Mouse (Mus musculus): Measurements from ENCODE around the gene Yif1b. TPM values are rescaled to one million over a fixed set of nuclear protein-coding genes. Genes with fewer than 3 reads are reported as not detected.

Yif1b gene
- polyA plus RNA-seq, 1 experiment from 2014 or later = 87.3 TPM

GRCm38 (mm10) chr7:29290691-29291485 is 52.8 kb downstream of the Yif1b start:
- WGBS = 38% methylated on average over 11 of the region's 11 CpGs
- DNase-seq (ENCODE audit: low spot score) (peak; percentile 31), ATAC-seq (ENCODE audit: insufficient read depth, low FRiP score, low TSS enrichment) (no peak)
- Histone ChIP-seq H3K9ac (ENCODE audit: low read length) (peak overlapping the region; percentile 39), H3K27ac (ENCODE audit: low read depth, low read length) (peak overlapping the region; percentile 80), H3K27me3 (ENCODE audit: control insufficient read depth, insufficient read depth, low read length) (no peaks in the 10 kb centered on the region), H3K36me3 (ENCODE audit: control insufficient read depth, insufficient read depth, low read length) (no peaks in the 10 kb centered on the region), H3K4me2 (ENCODE audit: low read depth) (peak overlapping the region; percentile 33), H3K9me3 (ENCODE audit: control insufficient read depth, low read length) (no peaks in the 10 kb centered on the region), H3K4me1 (ENCODE audit: control insufficient read depth, insufficient read depth, low read length) (peaks cover 40% of the 10 kb centered on the region), H3K4me3 (ENCODE audit: low read depth, low read length) (no peak overlapping the region)

GRCm38 (mm10) chr7:29291616-29292457 is 53.7 kb downstream of the Yif1b start:
- Histone ChIP-seq H3K4me3 (ENCODE audit: low read depth, low read length) (0 out of 2 replicates have a peak overlapping the region, but pooled peaks have one; percentile 6), H3K9ac (ENCODE audit: low read length) (peak overlapping the region; percentile 48), H3K4me2 (ENCODE audit: low read depth) (peak overlapping the region; percentile 16; the same call in 1 of the 2 replicates), H3K4me1 (ENCODE audit: control insufficient read depth, insufficient read depth, low read length) (peaks cover 40% of the 10 kb centered on the region), H3K27me3 (ENCODE audit: control insufficient read depth, insufficient read depth, low read length) (no peaks in the 10 kb centered on the region), H3K9me3 (ENCODE audit: control insufficient read depth, low read length) (no peaks in the 10 kb centered on the region), H3K36me3 (ENCODE audit: control insufficient read depth, insufficient read depth, low read length) (no peaks in the 10 kb centered on the region), H3K27ac (ENCODE audit: low read depth, low read length) (peak overlapping the region; percentile 82)
- peak; percentile 56 for ATAC-seq (ENCODE audit: insufficient read depth, low FRiP score, low TSS enrichment)
- WGBS = 15% methylated on average over 6 of the region's 7 CpGs
- peak; percentile 69 for DNase-seq (ENCODE audit: low spot score)

GRCm38 (mm10) chr7:29292458-29293098 is 54.4 kb downstream of the Yif1b start:
- H3K27ac ChIP-seq (ENCODE audit: low read depth, low read length) = peak overlapping the region; percentile 82
- H3K36me3 ChIP-seq (ENCODE audit: control insufficient read depth, insufficient read depth, low read length) = no peaks in the 10 kb centered on the region
- DNase-seq (ENCODE audit: low spot score) = no peak
- 24% methylated on average over 8 of the region's 8 CpGs for WGBS
- no peaks in the 10 kb centered on the region for H3K9me3 ChIP-seq (ENCODE audit: control insufficient read depth, low read length)
- H3K4me3 ChIP-seq (ENCODE audit: low read depth, low read length) = no peak overlapping the region
- H3K4me1 ChIP-seq (ENCODE audit: control insufficient read depth, insufficient read depth, low read length) = peaks cover 40% of the 10 kb centered on the region
- peak overlapping the region; percentile 25; the same call in 1 of the 2 replicates for H3K4me2 ChIP-seq (ENCODE audit: low read depth)
- no peak; the same call in 1 of the 2 replicates for ATAC-seq (ENCODE audit: insufficient read depth, low FRiP score, low TSS enrichment)
- H3K27me3 ChIP-seq (ENCODE audit: control insufficient read depth, insufficient read depth, low read length) = no peaks in the 10 kb centered on the region
- H3K9ac ChIP-seq (ENCODE audit: low read length) = peak overlapping the region; percentile 48

DNA sequence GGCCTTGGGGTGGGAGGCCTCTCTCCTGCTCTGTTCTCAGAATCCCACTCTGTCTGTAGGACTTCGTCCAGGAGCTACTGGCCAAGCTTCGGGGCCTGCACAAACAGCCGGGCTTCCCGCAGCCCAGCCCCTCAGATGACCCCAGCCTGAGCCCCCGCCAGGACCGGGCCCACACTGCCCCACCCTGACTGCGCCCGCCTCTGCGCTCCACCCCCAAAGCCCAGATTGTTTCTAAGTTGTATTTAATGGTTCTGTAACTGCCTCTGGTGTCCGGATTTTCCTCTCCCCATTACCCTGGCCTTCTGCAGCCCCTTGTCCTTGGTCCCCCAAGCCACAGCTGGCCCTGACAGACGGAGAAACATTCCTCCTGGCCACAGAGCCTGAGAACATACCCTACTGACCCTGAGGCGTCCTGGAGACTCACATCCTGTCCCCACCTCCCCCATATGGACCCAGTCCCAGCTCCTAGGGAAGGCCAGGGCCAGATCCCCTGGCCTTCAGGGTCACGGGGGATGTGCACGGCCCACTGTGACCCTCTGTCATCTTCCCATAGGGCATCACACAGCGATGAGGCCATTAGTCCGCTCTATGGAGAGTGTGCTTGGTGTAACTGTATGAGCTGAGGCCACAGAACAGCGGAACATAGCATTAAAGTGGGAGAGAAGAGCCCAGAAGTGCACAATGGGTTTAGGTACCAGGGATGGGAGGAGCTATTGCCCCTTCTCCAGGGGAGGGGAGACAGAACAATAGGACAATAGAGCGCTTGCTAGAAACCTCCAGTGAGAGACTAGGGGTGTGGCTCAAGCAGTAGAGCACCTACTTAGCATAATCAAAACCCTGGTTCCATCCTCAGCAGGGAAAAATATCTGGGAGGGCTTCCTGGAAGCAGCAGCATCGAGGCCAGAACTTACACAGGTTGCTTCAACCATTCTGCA is 55.3 kb downstream of the Yif1b start:
- Histone ChIP-seq H3K4me1 (ENCODE audit: control insufficient read depth, insufficient read depth, low read length) (peaks cover 40% of the 10 kb centered on the region), H3K36me3 (ENCODE audit: control insufficient read depth, insufficient read depth, low read length) (no peaks in the 10 kb centered on the region), H3K9ac (ENCODE audit: low read length) (peak overlapping the region; percentile 42; the same call in 1 of the 2 replicates), H3K4me2 (ENCODE audit: low read depth) (peak overlapping the region; percentile 25; the same call in 1 of the 2 replicates), H3K9me3 (ENCODE audit: control insufficient read depth, low read length) (no peaks in the 10 kb centered on the region), H3K4me3 (ENCODE audit: low read depth, low read length) (no peak overlapping the region), H3K27ac (ENCODE audit: low read depth, low read length) (peak overlapping the region; percentile 82), H3K27me3 (ENCODE audit: control insufficient read depth, insufficient read depth, low read length) (no peaks in the 10 kb centered on the region)
- ATAC-seq (ENCODE audit: insufficient read depth, low FRiP score, low TSS enrichment) (0 out of 2 replicates have a peak, but pooled peaks have one; percentile 9), DNase-seq (ENCODE audit: low spot score) (peak; percentile 39)
- 13% methylated on average over 19 of the region's 19 CpGs for WGBS

- Histone ChIP-seq H3K9ac (ENCODE audit: low read length) (no peak overlapping the region), H3K4me1 (ENCODE audit: control insufficient read depth, insufficient read depth, low read length) (peaks cover 37% of the 10 kb centered on the region), H3K4me2 (ENCODE audit: low read depth) (no peak overlapping the region), H3K27me3 (ENCODE audit: control insufficient read depth, insufficient read depth, low read length) (no peaks in the 10 kb centered on the region), H3K36me3 (ENCODE audit: control insufficient read depth, insufficient read depth, low read length) (no peaks in the 10 kb centered on the region), H3K27ac (ENCODE audit: low read depth, low read length) (0 out of 2 replicates have a peak overlapping the region, but pooled peaks have one; percentile 20), H3K4me3 (ENCODE audit: low read depth, low read length) (no peak overlapping the region), H3K9me3 (ENCODE audit: control insufficient read depth, low read length) (no peaks in the 10 kb centered on the region)
- DNase-seq (ENCODE audit: low spot score) (no peak), ATAC-seq (ENCODE audit: insufficient read depth, low FRiP score, low TSS enrichment) (no peak)
- WGBS = 54% methylated on average over 13 of the region's 13 CpGs
Observed at GRCm38 (mm10) chr7:29294111-29294761, 56.1 kb downstream of the Yif1b start.

DNA sequence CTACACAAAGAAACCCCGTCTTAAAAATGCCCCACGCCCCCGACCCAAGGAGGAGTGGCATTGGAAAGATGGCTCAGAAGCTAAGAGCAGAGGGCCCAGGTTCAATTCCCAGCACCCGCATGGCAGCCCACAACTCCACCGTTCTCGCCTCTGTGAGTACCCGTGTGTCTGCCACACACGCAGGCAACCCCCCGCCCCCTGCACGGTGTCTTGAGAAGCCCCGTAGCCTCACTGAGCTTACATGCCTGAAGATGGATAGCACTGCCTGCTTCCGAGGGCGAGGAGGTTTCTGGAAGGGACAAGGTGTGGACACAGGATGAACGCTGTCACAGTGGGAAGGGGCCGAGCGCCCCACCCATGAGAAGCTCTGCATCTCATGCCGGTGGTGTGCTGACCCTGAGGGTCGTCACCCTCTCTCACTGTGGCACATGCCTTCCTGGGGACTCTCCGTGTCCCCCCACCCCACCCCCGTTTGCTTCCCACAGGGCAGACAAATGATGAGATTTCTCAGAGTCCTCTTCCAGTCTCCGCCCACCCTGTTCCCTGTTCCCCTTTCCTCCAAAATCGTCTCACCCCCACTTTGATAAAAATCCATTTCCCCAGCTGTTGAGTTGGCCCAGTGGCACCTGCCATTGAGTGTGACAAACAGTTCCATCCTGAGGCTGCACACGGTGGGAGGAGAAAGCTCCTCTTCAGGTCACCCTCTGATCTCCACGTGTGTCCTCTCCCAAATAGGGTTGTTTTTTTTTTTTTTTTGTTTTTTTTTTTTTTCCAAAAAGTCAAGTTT is 57.9 kb downstream of the Yif1b start:
- WGBS = 85% methylated on average over 24 of the region's 24 CpGs
- ATAC-seq (ENCODE audit: insufficient read depth, low FRiP score, low TSS enrichment) = no peak
- Histone ChIP-seq H3K9me3 (ENCODE audit: control insufficient read depth, low read length) (no peaks in the 10 kb centered on the region), H3K27ac (ENCODE audit: low read depth, low read length) (no peak overlapping the region), H3K4me2 (ENCODE audit: low read depth) (no peak overlapping the region), H3K4me3 (ENCODE audit: low read depth, low read length) (no peak overlapping the region), H3K27me3 (ENCODE audit: control insufficient read depth, insufficient read depth, low read length) (no peaks in the 10 kb centered on the region), H3K9ac (ENCODE audit: low read length) (no peak overlapping the region), H3K36me3 (ENCODE audit: control insufficient read depth, insufficient read depth, low read length) (no peaks in the 10 kb centered on the region), H3K4me1 (ENCODE audit: control insufficient read depth, insufficient read depth, low read length) (peaks cover 29% of the 10 kb centered on the region)
- no peak for DNase-seq (ENCODE audit: low spot score)

GRCm38 (mm10) chr7:29296998-29297397 is 58.9 kb downstream of the Yif1b start:
- no peak overlapping the region for H3K9ac ChIP-seq (ENCODE audit: low read length)
- H3K27me3 ChIP-seq (ENCODE audit: control insufficient read depth, insufficient read depth, low read length) = no peaks in the 10 kb centered on the region
- WGBS = 12% methylated on average over 10 of the region's 10 CpGs
- no peak overlapping the region for H3K27ac ChIP-seq (ENCODE audit: low read depth, low read length)
- DNase-seq (ENCODE audit: low spot score) (peak; percentile 57), ATAC-seq (ENCODE audit: insufficient read depth, low FRiP score, low TSS enrichment) (no peak)
- H3K4me3 ChIP-seq (ENCODE audit: low read depth, low read length) = no peak overlapping the region
- H3K4me1 ChIP-seq (ENCODE audit: control insufficient read depth, insufficient read depth, low read length) = peaks cover 21% of the 10 kb centered on the region
- no peaks in the 10 kb centered on the region for H3K9me3 ChIP-seq (ENCODE audit: control insufficient read depth, low read length)
- H3K36me3 ChIP-seq (ENCODE audit: control insufficient read depth, insufficient read depth, low read length) = no peaks in the 10 kb centered on the region
- H3K4me2 ChIP-seq (ENCODE audit: low read depth) = no peak overlapping the region

All from neural tube, embryonic 11.5 days (tissue).